Mouse (Mus musculus) stomach, postnatal 0 days (tissue): ENCODE measurements around the gene Paics. TPM values are rescaled to one million over a fixed set of nuclear protein-coding genes. Genes with fewer than 3 reads are reported as not detected.

Experiments
- ATAC-seq: fragments of 200-750 bp; cut with Nextera tagmentation; 2 replicates; pipeline ENCODE4 v1.8.0; 2017; ENCODE audit not compliant: low FRiP score, low TSS enrichment
- DNase-seq: peaks from one replicate; pipeline ENCODE4 v3.0.0-alpha.2; 2016; ENCODE audit warnings: low spot score
- H3K27ac ChIP-seq: fragments of 300-500 bp; sonication (generic); replicated peaks from 2 replicates; pipeline ENCODE4 v1.5.1; 2014; ENCODE audit warnings: mild to moderate bottlenecking, control low read depth
- H3K27me3 ChIP-seq: fragments of 300-500 bp; sonication (generic); 2 replicates; pipeline ENCODE4 v1.6.1; 2014; ENCODE audit warnings: low read length; ENCODE audit not compliant: control insufficient read depth, insufficient read depth
- H3K36me3 ChIP-seq: fragments of 300-500 bp; sonication (generic); 2 replicates; pipeline ENCODE4 v1.6.1; 2014; ENCODE audit warnings: low read length, mixed read lengths; ENCODE audit not compliant: control insufficient read depth, insufficient read depth
- H3K4me1 ChIP-seq: fragments of 300-500 bp; sonication (generic); replicated peaks from 2 replicates; pipeline ENCODE4 v1.6.1; 2014; ENCODE audit warnings: antibody characterized with exemption; ENCODE audit not compliant: control insufficient read depth, insufficient read depth
- H3K4me2 ChIP-seq: fragments of 300-500 bp; sonication (generic); replicated peaks from 2 replicates; pipeline ENCODE4 v1.6.1; 2014; ENCODE audit warnings: low read depth, mild to moderate bottlenecking, control low read depth, moderate library complexity
- H3K4me3 ChIP-seq: fragments of 300-500 bp; sonication (generic); 2 replicates; pipeline ENCODE4 v1.5.1; 2014; ENCODE audit warnings: low read depth, low read length, control low read depth
- H3K9ac ChIP-seq: fragments of 300-500 bp; sonication (generic); 2 replicates; pipeline ENCODE4 v1.6.1; 2014; ENCODE audit warnings: mild to moderate bottlenecking, low read length, control low read depth, mixed read lengths
- H3K9me3 ChIP-seq: fragments of 300-500 bp; sonication (generic); 2 replicates; pipeline ENCODE4 v1.6.1; 2016; ENCODE audit warnings: low read length; ENCODE audit not compliant: control insufficient read depth
- CTCF ChIP-seq: IDR thresholded peaks from 2 replicates; pipeline ENCODE4 v1.5.1; 2016; ENCODE audit warnings: antibody characterized with exemption, low read depth, mild to moderate bottlenecking, moderate library complexity
- EP300 ChIP-seq: optimal IDR thresholded peaks from 2 replicates; pipeline ENCODE3; 2016; ENCODE audit warnings: antibody characterized with exemption
- WGBS: fragments of 180-500 bp; shearing (Covaris S2); extraction: QIAGEN DNeasy Blood & Tissue Kit; methylation state at CpG from one replicate; pipeline ENCODE4 v1.1.7; 2014; 5-methylcytosine and 5-hydroxymethylcytosine counted together
- polyA plus RNA-seq: library from polyadenylated mRNA; unstranded; fragments of >200 nt; fragmentation: Nextera tagmentation; extraction: Ambion mirVana; gene quantifications from 2 replicates; pipeline ENCODE4 v1.2.1, GENCODE M21; 2015

Gene Paics
- polyA plus RNA-seq, 1 experiment from 2014 or later: 91.7 TPM

GRCm38 (mm10) chr5:76947142-76947541 lies 4.0 kb upstream of the Paics start:
- H3K9ac ChIP-seq: no peak overlapping the region
- H3K9me3 ChIP-seq: no peaks in the 10 kb centered on the region
- H3K4me1 ChIP-seq: no peaks in the 10 kb centered on the region
- DNase-seq (no peak), ATAC-seq (no peak)
- no peaks in the 10 kb centered on the region for H3K27me3 ChIP-seq
- H3K36me3 ChIP-seq: no peaks in the 10 kb centered on the region
- 72% methylated on average over 4 of the region's 4 CpGs for WGBS
- no peak overlapping the region for H3K4me3 ChIP-seq
- no peak overlapping the region for H3K4me2 ChIP-seq
- no peak for TF ChIP-seq CTCF
- no peak for TF ChIP-seq EP300
- H3K27ac ChIP-seq: no peak overlapping the region

GRCm38 (mm10) chr5:76947758-76948157 lies 3.3 kb upstream of the Paics start:
- Histone ChIP-seq H3K4me3 (no peak overlapping the region), H3K9me3 (no peaks in the 10 kb centered on the region), H3K36me3 (no peaks in the 10 kb centered on the region), H3K27ac (no peak overlapping the region), H3K4me2 (no peak overlapping the region), H3K9ac (no peak overlapping the region), H3K27me3 (no peaks in the 10 kb centered on the region), H3K4me1 (peaks cover 4% of the 10 kb centered on the region; the same call in 1 of the 2 replicates)
- WGBS: 82% methylated on average over 4 of the region's 4 CpGs
- DNase-seq: no peak
- TF ChIP-seq EP300: no peak
- TF ChIP-seq CTCF: no peak
- no peak for ATAC-seq

- Histone ChIP-seq H3K4me2 (peak overlapping the region; percentile 91), H3K4me3 (peak overlapping the region; percentile 70), H3K27me3 (no peaks in the 10 kb centered on the region), H3K9me3 (no peaks in the 10 kb centered on the region), H3K4me1 (peaks cover 4% of the 10 kb centered on the region; the same call in 1 of the 2 replicates), H3K36me3 (no peaks in the 10 kb centered on the region), H3K27ac (peak overlapping the region; percentile 79), H3K9ac (peak overlapping the region; percentile 70)
- under 1% methylated on average over 24 of the region's 24 CpGs for WGBS
- no peak for ATAC-seq
- DNase-seq: peak; percentile 30
- TF ChIP-seq CTCF (no peak), EP300 (no peak)
These were observed 583 bp upstream of the Paics start for GRCm38 (mm10) chr5:76950343-76951105.

- 7% methylated on average over 7 of the region's 7 CpGs for WGBS
- no peak for DNase-seq
- TF ChIP-seq EP300: no peak
- 0 out of 2 replicates have a peak, but pooled peaks have one; percentile 9 for TF ChIP-seq CTCF
These were observed 1.3 kb downstream of the Paics start for GRCm38 (mm10) chr5:76952112-76953040.

DNA sequence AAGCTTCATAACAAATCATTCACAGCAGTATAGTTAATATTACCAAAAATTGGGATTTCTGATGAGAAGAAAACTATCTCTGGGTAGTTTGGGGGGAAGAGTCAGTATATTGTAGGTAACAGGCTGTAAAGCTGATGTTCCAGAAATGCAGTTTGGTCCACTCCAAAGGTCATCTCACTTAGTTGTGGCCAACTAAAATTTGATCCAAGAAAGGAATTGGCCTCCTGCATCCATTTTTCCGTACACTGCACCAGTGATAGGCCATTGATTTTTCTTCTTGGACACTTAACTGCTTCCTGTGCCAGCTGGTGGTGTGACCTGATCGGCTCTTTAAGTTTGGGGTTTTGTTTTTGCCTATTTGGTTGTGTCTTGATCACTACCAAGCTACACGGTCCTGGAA lies 2.7 kb downstream of the Paics start:
- no peak overlapping the region for H3K4me3 ChIP-seq
- H3K36me3 ChIP-seq: peaks cover 11% of the 10 kb centered on the region; the same call in 1 of the 2 replicates
- H3K9ac ChIP-seq: no peak overlapping the region
- no peak for ATAC-seq
- no peak overlapping the region for H3K4me2 ChIP-seq
- H3K4me1 ChIP-seq: peaks cover 4% of the 10 kb centered on the region; the same call in 1 of the 2 replicates
- H3K9me3 ChIP-seq: no peaks in the 10 kb centered on the region
- no peaks in the 10 kb centered on the region for H3K27me3 ChIP-seq
- no peak overlapping the region for H3K27ac ChIP-seq
- TF ChIP-seq EP300 (no peak), CTCF (no peak)
- DNase-seq: no peak
- WGBS: 77% methylated on average over 3 of the region's 3 CpGs

More at GRCm38 (mm10) chr5:76952112-76953040, 1.3 kb downstream of the Paics start:
- no peak for ATAC-seq
- Histone ChIP-seq H3K27ac (peak overlapping the region; percentile 86), H3K9ac (peak overlapping the region; percentile 85), H3K9me3 (no peaks in the 10 kb centered on the region), H3K4me2 (peak overlapping the region; percentile 91), H3K4me3 (peak overlapping the region; percentile 70), H3K27me3 (no peaks in the 10 kb centered on the region), H3K4me1 (peaks cover 4% of the 10 kb centered on the region; the same call in 1 of the 2 replicates), H3K36me3 (peaks cover 5% of the 10 kb centered on the region; the same call in 1 of the 2 replicates)
